Mouse (Mus musculus) ovary, postnatal 10 days (tissue): ENCODE data around the gene Heatr4.

Experiments used
- DNase-seq: peaks from one replicate; pipeline ENCODE4 v3.0.0; 2022; ENCODE audit warnings: low spot score

Gene Heatr4

GRCm38 (mm10) chr12:83998341-83999107 lies 13.9 kb upstream of the Heatr4 start:
- DNase-seq = no peak

DNA sequence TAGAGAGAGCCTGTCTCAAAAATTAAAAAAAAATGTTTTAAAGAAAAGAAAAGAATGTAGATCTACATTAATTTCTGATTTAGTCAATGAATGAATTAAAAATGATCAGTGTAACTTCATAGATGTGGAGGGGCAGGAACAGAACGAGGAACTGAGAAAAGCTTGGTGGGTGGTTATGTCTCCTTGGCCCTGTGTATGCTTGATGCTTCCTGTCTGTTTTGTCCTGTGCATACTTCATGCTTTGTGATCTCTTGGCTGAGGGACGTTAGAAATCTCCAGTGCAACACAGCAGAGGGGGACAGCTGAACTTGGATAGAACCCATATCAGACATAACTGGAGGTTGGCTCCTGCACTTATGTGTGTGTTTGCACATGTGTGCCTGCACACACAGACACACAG lies 12.6 kb upstream of the Heatr4 start:
- DNase-seq = no peak

- no peak for DNase-seq
Measured at GRCm38 (mm10) chr12:83989378-83989777, 4.7 kb upstream of the Heatr4 start.

DNA sequence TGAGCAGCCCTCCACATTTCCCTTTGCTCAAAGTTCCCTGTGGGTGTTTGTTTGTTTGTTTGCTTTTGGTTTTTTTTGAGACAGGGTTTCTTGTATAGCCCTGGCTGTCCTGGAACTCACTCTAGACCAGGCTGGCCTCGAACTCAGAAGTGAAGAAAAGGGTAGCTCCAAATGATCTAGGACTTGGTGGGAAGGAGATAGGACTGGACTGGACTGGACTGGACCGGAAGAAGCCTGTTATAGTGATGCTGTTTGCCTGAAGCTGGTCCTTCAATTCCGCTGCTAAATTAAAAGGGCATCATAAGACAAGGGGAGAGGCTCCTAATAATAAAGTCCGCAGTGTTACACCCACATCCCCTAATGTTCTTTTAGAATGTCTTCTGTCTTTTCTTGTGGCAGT lies 3.8 kb upstream of the Heatr4 start:
- DNase-seq = no peak

- DNase-seq = peak; percentile 61
Measured at GRCm38 (mm10) chr12:83987583-83988441, 3.2 kb upstream of the Heatr4 start, which contains the start of gene Acot2. Gene Acot2, plus strand, starts transcription at chr12:83987861.

DNA sequence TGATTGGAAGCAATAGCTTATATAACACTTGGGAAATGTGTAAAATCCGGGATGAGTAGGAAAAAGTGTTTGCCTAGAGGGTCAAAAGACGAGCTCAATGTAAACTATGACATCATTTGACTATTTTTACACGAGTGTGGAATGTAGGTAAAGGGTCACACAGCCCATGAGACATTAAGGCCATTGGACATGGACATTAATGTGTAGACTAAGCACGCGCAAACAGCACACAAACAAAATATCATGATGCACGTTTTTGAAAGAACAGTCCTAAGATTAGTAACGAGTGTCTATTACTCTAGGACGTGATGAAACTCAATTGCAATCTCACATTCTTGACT lies 2.6 kb upstream of the Heatr4 start:
- no peak for DNase-seq

- DNase-seq = no peak
Measured at GRCm38 (mm10) chr12:83981615-83982014, 3.0 kb downstream of the Heatr4 start.

GRCm38 (mm10) chr12:83978862-83979261 lies 5.8 kb downstream of the Heatr4 start:
- no peak for DNase-seq

DNA sequence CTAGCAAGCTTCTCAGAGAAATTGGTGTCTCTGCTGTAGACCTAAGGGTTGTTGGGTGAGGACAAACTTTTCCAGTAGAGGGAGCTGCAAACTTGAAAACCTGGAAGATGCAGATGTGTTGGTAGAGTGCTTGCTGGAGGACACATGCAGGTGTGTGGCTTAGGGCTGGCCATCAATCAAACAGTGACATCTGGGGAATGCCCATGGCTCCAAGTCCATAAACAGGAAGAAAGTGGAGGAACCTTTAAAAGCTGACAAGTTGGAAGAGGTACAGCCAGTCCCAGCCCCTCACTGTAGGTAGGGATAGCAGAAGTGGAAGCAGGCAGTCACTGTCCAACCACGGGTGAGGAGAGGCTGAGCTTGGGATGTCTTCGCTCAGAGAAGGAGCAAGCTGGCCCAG lies 12.5 kb downstream of the Heatr4 start:
- no peak for DNase-seq

DNA sequence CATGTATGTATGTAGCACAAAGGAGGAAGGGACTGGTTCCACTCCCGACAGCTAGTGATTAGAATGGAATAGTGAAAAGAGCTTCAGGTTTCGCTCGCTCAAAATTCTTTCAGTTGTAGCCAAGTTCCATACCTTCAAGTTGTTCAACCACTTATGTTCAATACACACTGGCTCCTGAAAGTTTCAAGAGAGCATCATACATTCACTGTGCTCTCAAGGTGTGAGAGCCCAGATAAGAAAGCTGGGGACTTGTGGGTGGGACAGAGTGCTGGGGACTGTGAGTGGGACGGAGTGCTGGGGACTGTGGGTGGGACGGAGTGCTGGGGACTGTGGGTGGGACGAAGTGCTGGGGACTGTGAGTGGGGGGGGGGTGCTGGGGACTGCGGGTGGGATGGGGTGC lies 19.4 kb downstream of the Heatr4 start:
- DNase-seq = no peak

DNA sequence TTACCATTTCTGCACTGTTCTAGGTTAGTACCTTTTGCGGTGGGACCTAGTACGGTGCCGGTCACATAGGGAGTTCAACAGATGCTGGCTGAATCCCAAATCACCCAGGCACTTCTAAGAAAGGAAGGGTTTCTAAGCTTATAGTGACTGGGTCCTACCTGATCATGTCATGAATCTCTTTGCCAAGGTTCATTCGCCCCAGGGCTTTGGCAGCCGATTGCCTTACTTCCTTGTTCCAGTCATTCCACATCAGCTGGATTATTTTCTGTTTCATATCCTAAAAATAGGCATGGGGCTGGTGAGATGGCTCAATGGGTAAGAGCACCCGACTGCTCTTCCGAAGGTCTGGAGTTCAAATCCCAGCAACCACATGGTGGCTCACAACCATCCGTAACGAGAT lies 26.4 kb downstream of the Heatr4 start:
- DNase-seq = no peak

GRCm38 (mm10) chr12:83951711-83952575 lies 32.7 kb downstream of the Heatr4 start:
- DNase-seq = no peak

DNA sequence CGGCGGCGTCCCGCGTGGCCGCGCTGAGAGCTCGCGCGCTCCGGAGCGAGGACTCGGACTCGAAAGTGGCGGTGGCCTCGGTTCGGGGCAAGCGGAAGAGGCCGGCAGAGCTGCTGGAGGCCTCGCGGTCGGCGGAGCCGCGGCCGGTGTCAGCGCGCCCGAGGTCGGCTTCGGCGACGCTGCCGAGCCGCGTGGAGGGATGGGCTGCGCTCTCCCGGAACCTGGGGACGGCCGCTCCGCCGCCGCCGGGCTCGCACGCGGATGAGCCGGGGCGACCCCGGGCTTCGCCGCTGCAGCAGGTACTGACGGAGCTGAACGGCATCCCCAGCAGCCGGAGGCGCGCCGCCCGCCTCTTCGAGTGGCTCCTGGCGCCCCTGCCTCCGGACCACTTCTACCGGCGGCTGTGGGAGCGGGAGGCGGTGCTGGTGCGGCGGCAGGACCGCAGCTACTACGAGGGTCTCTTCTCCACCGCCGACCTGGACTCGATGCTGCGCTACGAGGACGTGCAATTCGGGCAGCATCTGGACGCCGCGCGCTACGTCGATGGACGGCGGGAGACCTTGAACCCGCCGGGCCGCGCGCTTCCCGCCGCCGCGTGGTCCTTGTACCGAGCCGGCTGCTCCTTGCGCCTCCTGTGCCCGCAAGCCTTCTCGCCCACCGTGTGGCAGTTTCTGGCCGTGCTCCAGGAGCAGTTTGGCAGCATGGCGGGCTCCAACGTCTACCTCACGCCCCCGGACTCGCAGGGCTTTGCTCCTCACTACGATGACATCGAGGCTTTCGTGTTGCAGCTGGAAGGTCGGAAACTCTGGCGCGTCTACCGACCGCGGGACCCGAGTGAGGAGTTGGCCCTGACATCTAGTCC lies 33.6 kb downstream of the Heatr4 start:
- DNase-seq = peak; percentile 13

DNA sequence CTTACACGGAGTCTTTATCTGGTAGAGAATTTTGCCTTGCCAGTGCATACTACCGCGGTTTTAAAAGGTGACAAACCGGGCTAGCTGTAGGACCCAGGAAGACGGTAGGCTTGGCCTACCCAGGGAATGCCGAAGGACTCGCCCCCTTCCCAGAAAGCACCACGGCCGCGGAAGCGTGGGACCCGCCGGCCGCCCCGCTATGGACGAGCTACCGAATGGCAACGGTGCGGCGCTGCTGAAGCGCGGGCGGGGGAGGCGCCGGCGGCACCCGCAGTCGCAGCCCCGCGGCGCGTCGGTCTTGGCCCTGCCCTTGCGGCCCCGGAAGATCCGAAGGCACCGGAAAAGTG lies 34.2 kb downstream of the Heatr4 start, which contains the start of gene Riox1:
Riox1 (plus strand) TSS at position 116 of the 347 bp plus-strand sequence.
- DNase-seq = peak; percentile 48

GRCm38 (mm10) chr12:83949776-83950492 lies 34.7 kb downstream of the Heatr4 start:
- no peak for DNase-seq

DNA sequence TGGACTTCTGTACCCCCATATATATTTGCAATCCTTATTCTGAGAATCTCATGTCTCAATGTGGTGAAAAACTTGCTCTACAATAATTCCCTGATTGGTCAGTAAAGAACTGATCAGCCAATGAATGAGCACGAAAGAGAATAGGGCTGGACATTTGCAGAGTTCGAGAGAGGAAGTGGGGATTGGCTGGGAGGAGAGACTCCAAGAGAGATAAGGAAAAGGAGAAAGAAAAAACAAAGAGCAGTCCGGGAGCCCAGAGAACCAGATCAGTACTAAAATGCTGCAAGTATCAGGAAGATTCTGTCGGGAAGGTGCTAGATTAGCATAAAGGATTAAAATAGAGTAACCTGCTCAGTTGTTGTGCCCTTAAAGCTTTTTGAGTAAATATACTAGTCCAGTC lies 35.6 kb downstream of the Heatr4 start:
- DNase-seq = no peak

GRCm38 (mm10) chr12:83947260-83947811 lies 37.3 kb downstream of the Heatr4 start:
- no peak for DNase-seq

- DNase-seq = no peak
Measured at GRCm38 (mm10) chr12:83941938-83942337, 42.7 kb downstream of the Heatr4 start.

DNA sequence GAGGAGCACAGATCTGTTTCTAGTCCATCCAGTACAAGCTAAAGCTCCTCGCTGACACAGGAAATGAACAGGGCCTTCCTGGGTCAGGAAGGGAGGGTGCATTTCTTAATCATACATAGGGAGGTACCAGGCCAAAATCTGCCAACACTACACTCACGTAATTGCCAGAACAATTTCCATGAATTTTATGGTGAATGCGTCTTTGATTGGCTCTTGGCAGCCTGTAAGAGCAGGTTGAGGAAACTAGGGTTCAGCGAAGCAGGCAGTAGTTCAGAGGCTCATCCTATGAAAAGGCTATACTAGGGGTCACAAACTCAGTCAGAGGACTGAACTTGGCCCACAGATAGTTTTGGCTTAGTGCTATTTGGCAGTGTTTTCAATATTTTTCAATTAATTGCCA lies 44.6 kb downstream of the Heatr4 start:
- DNase-seq = no peak

GRCm38 (mm10) chr12:83939332-83939731 lies 45.3 kb downstream of the Heatr4 start:
- DNase-seq = no peak
